Mouse (Mus musculus): Measurements from ENCODE around the gene Pbx2.

GRCm38 (mm10) chr17:34583819-34584218 is 7.2 kb upstream of the Pbx2 start:
- TF ChIP-seq CTCF (IDR thresholded peaks at IDR 0.05; ENCODE audit: low read depth, low read length) (no peak), POLR2A (IDR thresholded peaks at IDR 0.05; ENCODE audit: insufficient read depth, low read length) (no peak)
